ENCODE assay signal across 7 mouse cellular contexts in genomic region chr3:87885281-87886003, GRCm38 (mm10). TPM values are rescaled to one million over a fixed set of nuclear protein-coding genes. Genes with fewer than 3 reads are reported as not detected.
DNase-seq lines count a peak whose midpoint lies in the region; ATAC-seq lines count a peak whose summit lies in the region.

Gene Prcc (minus strand): TSS chr3:87885608.

- H3K4me2 ChIP-seq in embryonic facial prominence, embryonic 11.5 days (ENCODE audit: low read depth, low read length) = peak within 1 kb of the TSS; percentile 57
- peak within 1 kb of the TSS; percentile 99 for H3K4me2 ChIP-seq in midbrain, embryonic 13.5 days (replicated peaks)

- DNase-seq in adrenal gland, postnatal 14 days = peak; percentile 93
- peak; percentile 97 for DNase-seq in embryonic facial prominence, embryonic 11.5 days (ENCODE audit: low spot score)
- peak; percentile 99 for DNase-seq in kidney, adult 11 months
- DNase-seq in limb, embryonic 10.5 days (ENCODE audit: low spot score) = peak; percentile 82
- peak; percentile 85 for DNase-seq in spleen, adult 12 weeks (ENCODE audit: low spot score)

- ATAC-seq in embryonic facial prominence, embryonic 11.5 days (replicated peaks; ENCODE audit: insufficient number of reproducible peaks, low FRiP score, low TSS enrichment, low read depth) = peak; percentile 95
- ATAC-seq in granulocyte monocyte progenitor cell, adult 5-6 weeks (replicated peaks; ENCODE audit: poor library complexity, severe bottlenecking) = peak; percentile 92
- ATAC-seq in midbrain, embryonic 13.5 days = peak; percentile 98

- no peaks in the 10 kb centered on the region for H3K36me3 ChIP-seq in embryonic facial prominence, embryonic 11.5 days (replicated peaks; ENCODE audit: control insufficient read depth, insufficient read depth, low read depth, low read length)
- peaks cover 28% of the 10 kb centered on the region for H3K36me3 ChIP-seq in limb, embryonic 10.5 days
- H3K36me3 ChIP-seq in midbrain, embryonic 13.5 days = peaks cover 2% of the 10 kb centered on the region

- H3K27ac ChIP-seq in embryonic facial prominence, embryonic 11.5 days (replicated peaks; ENCODE audit: low read depth, low read length) = peak within 1 kb of the TSS; percentile 73
- H3K27ac ChIP-seq in limb, embryonic 10.5 days = peak within 1 kb of the TSS; percentile 95
- peak within 1 kb of the TSS; percentile 82 for H3K27ac ChIP-seq in midbrain, embryonic 13.5 days

- H3K9me3 ChIP-seq in embryonic facial prominence, embryonic 11.5 days (replicated peaks; ENCODE audit: control insufficient read depth, low read length) = no peaks in the 10 kb centered on the region
- no peaks in the 10 kb centered on the region for H3K9me3 ChIP-seq in limb, embryonic 10.5 days (replicated peaks)
- no peaks in the 10 kb centered on the region for H3K9me3 ChIP-seq in midbrain, embryonic 13.5 days

- H3K4me3 ChIP-seq in embryonic facial prominence, embryonic 11.5 days (ENCODE audit: low read depth, low read length) = peak within 1 kb of the TSS; percentile 97
- peak within 1 kb of the TSS; percentile 99 for H3K4me3 ChIP-seq in limb, embryonic 10.5 days
- peak within 1 kb of the TSS; percentile 99 for H3K4me3 ChIP-seq in midbrain, embryonic 13.5 days (replicated peaks)

- H3K27me3 ChIP-seq in embryonic facial prominence, embryonic 11.5 days (ENCODE audit: control insufficient read depth, insufficient read depth, low read length) = no peaks in the 10 kb centered on the region
- no peaks in the 10 kb centered on the region for H3K27me3 ChIP-seq in limb, embryonic 10.5 days (ENCODE audit: low read depth, poor library complexity, severe bottlenecking)
- no peaks in the 10 kb centered on the region for H3K27me3 ChIP-seq in midbrain, embryonic 13.5 days

- no peaks in the 10 kb centered on the region for H3K4me1 ChIP-seq in embryonic facial prominence, embryonic 11.5 days (ENCODE audit: control insufficient read depth, insufficient read depth, low read length)
- peaks cover 21% of the 10 kb centered on the region for H3K4me1 ChIP-seq in limb, embryonic 10.5 days
- H3K4me1 ChIP-seq in midbrain, embryonic 13.5 days (replicated peaks) = peaks cover 22% of the 10 kb centered on the region

- peak within 1 kb of the TSS; percentile 95 for H3K9ac ChIP-seq in embryonic facial prominence, embryonic 11.5 days (replicated peaks; ENCODE audit: low read length)
- H3K9ac ChIP-seq in midbrain, embryonic 13.5 days (replicated peaks) = peak within 1 kb of the TSS; percentile 99

- under 1% methylated on average over 28 of the region's 33 CpGs for WGBS in embryonic facial prominence, embryonic 11.5 days
- WGBS in limb, embryonic 10.5 days = under 1% methylated on average over 33 of the region's 33 CpGs
- WGBS in midbrain, embryonic 13.5 days = under 1% methylated on average over 33 of the region's 33 CpGs

RNA-seq across cellular contexts. Expression of gene Prcc, which starts in this region (rescaled TPM):
- 50.0 and 50.4 TPM in 2 replicates for total RNA-seq in adrenal gland, postnatal 14 days (2021)
- polyA plus RNA-seq in embryonic facial prominence, embryonic 11.5 days (2014; fragmentation: Nextera tagmentation; extraction: Ambion mirVana) = 21.5 and 21.7 TPM in 2 replicates
- 25.9 and 35.4 TPM in 2 replicates for total RNA-seq in granulocyte monocyte progenitor cell, adult 5-6 weeks (2014; fragmentation: Nextera tagmentation)
- total RNA-seq in granulocyte monocyte progenitor cell, adult 5-6 weeks (2017) = 29.6 and 33.4 TPM in 2 replicates
- polyA plus RNA-seq in limb, embryonic 10.5 days (2016; fragmentation: Nextera tagmentation; extraction: Ambion mirVana) = 17.5 and 20.5 TPM in 2 replicates
- polyA plus RNA-seq in midbrain, embryonic 13.5 days (2015; fragmentation: Nextera tagmentation; extraction: Ambion mirVana) = 13.8 and 15.6 TPM in 2 replicates

Comparison
In these comparisons a context has a peak if more than half of its experiments do, and no peak if none do; other contexts are left out.
1. Peak in every context shown above with its lines: DNase-seq, ATAC-seq, H3K4me3 ChIP-seq and H3K27ac ChIP-seq.